Mouse (Mus musculus): Measurements from ENCODE around the gene Bri3bp. TPM values are rescaled to one million over a fixed set of nuclear protein-coding genes. Genes with fewer than 3 reads are reported as not detected.

Gene Bri3bp
- polyA plus RNA-seq, 1 experiment = 45.8 TPM

DNA sequence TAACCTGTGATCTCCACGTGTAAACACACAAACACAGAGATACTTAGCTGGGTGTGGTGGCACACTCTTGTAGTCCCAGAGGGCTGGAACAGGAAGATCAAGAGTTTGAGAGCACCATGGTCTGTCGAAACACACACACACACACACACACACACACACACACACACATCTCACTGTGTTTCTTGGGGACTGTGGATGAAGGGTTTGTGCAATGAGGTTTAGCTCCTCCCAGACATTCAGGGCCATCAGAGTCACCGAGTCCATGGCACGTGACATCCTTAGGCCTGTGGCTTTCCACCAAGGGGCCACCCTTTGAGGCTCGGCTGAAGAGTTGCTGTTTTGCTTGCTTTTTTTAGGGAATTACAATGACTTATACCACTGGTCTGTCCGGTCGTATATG, 41.1 kb downstream of the Bri3bp start:
- no peaks in the 10 kb centered on the region for H3K9me3 ChIP-seq (replicated peaks; ENCODE audit: control insufficient read depth, insufficient read depth, low read length, poor library complexity, severe bottlenecking)
- H3K4me1 ChIP-seq (ENCODE audit: control insufficient read depth, insufficient read depth, low read length) = no peaks in the 10 kb centered on the region
- no peaks in the 10 kb centered on the region for H3K27me3 ChIP-seq (ENCODE audit: control insufficient read depth, insufficient read depth, low read length, poor library complexity, severe bottlenecking)
- H3K4me3 ChIP-seq (ENCODE audit: low read depth, low read length) = no peak overlapping the region
- no peak overlapping the region for H3K9ac ChIP-seq (ENCODE audit: low read depth, poor library complexity, severe bottlenecking)
- TF ChIP-seq POLR2A (IDR thresholded peaks at IDR 0.05; ENCODE audit: insufficient read depth, low read length) = no peak
- no peak for TF ChIP-seq EP300 (IDR thresholded peaks at IDR 0.05; ENCODE audit: insufficient read depth, low read depth, low read length)
- no peak for TF ChIP-seq CTCF (IDR thresholded peaks at IDR 0.05; ENCODE audit: low read depth, low read length)
- no peak overlapping the region for H3K27ac ChIP-seq (ENCODE audit: insufficient read depth, low read length)
- H3K36me3 ChIP-seq (ENCODE audit: control insufficient read depth, insufficient read depth, low read length, poor library complexity, severe bottlenecking) = no peaks in the 10 kb centered on the region

DNA sequence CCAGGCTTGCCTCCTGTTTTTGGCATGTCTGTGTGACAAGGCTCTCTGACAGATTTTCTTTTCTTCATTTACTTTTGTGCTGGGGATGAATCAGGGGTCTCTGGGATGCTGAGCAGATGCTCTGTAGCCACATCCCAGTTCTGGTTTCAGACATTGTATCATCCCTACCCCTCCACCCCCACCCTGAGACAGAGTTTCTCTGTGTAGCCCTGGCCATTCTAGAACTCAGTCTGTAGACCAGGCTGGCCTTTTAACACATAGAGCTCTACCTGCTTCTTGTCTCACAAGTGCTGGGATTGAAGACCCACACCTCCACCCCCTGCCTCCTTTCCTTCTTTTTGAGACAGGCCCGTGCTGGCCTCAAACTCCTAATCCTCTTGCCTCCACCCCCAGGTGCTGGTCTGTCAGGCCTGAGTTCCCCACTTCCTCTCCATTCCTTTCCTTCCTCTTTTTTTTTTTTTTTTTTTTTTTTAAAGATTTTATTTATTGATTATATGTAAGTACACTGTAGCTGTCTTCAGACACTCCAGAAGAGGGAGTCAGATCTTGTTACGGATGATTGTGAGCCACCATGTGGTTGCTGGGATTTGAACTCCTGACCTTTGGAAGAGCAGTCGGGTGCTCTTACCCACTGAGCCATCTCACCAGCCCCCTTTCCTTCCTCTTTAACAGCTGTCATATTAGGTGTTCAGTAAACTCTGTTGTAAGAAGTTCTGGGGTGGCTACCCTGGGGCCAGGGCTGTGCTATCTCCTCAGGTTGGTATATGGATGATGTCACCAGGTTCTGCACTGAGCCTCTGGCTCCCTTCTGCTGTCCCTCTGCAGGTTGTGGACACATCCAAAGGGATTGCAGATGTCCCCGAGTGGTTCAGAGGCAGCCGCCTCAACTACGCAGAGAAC, 42.6 kb downstream of the Bri3bp start:
- H3K36me3 ChIP-seq (ENCODE audit: control insufficient read depth, insufficient read depth, low read length, poor library complexity, severe bottlenecking) = no peaks in the 10 kb centered on the region

GRCm38 (mm10) chr5:125485031-125485778, 43.8 kb downstream of the Bri3bp start:
- Histone ChIP-seq H3K27me3 (ENCODE audit: control insufficient read depth, insufficient read depth, low read length, poor library complexity, severe bottlenecking) (no peaks in the 10 kb centered on the region), H3K4me3 (ENCODE audit: low read depth, low read length) (no peak overlapping the region), H3K9ac (ENCODE audit: low read depth, poor library complexity, severe bottlenecking) (no peak overlapping the region), H3K36me3 (ENCODE audit: control insufficient read depth, insufficient read depth, low read length, poor library complexity, severe bottlenecking) (no peaks in the 10 kb centered on the region), H3K4me1 (ENCODE audit: control insufficient read depth, insufficient read depth, low read length) (no peaks in the 10 kb centered on the region), H3K9me3 (replicated peaks; ENCODE audit: control insufficient read depth, insufficient read depth, low read length, poor library complexity, severe bottlenecking) (no peaks in the 10 kb centered on the region), H3K27ac (ENCODE audit: insufficient read depth, low read length) (no peak overlapping the region)
- no peak for TF ChIP-seq CTCF (IDR thresholded peaks at IDR 0.05; ENCODE audit: low read depth, low read length)
- TF ChIP-seq POLR2A (IDR thresholded peaks at IDR 0.05; ENCODE audit: insufficient read depth, low read length) = no peak
- TF ChIP-seq EP300 (IDR thresholded peaks at IDR 0.05; ENCODE audit: insufficient read depth, low read depth, low read length) = no peak

More for the DNA sequence above, 42.6 kb downstream of the Bri3bp start:
- Histone ChIP-seq H3K4me3 (ENCODE audit: low read depth, low read length) (no peak overlapping the region), H3K9ac (ENCODE audit: low read depth, poor library complexity, severe bottlenecking) (no peak overlapping the region), H3K4me1 (ENCODE audit: control insufficient read depth, insufficient read depth, low read length) (no peaks in the 10 kb centered on the region), H3K27me3 (ENCODE audit: control insufficient read depth, insufficient read depth, low read length, poor library complexity, severe bottlenecking) (no peaks in the 10 kb centered on the region), H3K27ac (ENCODE audit: insufficient read depth, low read length) (no peak overlapping the region), H3K9me3 (replicated peaks; ENCODE audit: control insufficient read depth, insufficient read depth, low read length, poor library complexity, severe bottlenecking) (no peaks in the 10 kb centered on the region)
- TF ChIP-seq EP300 (IDR thresholded peaks at IDR 0.05; ENCODE audit: insufficient read depth, low read depth, low read length) (no peak), CTCF (IDR thresholded peaks at IDR 0.05; ENCODE audit: low read depth, low read length) (no peak), POLR2A (IDR thresholded peaks at IDR 0.05; ENCODE audit: insufficient read depth, low read length) (no peak)

- Histone ChIP-seq H3K9me3 (replicated peaks; ENCODE audit: control insufficient read depth, insufficient read depth, low read length, poor library complexity, severe bottlenecking) (no peaks in the 10 kb centered on the region), H3K36me3 (ENCODE audit: control insufficient read depth, insufficient read depth, low read length, poor library complexity, severe bottlenecking) (no peaks in the 10 kb centered on the region), H3K4me1 (ENCODE audit: control insufficient read depth, insufficient read depth, low read length) (no peaks in the 10 kb centered on the region), H3K9ac (ENCODE audit: low read depth, poor library complexity, severe bottlenecking) (no peak overlapping the region), H3K27me3 (ENCODE audit: control insufficient read depth, insufficient read depth, low read length, poor library complexity, severe bottlenecking) (no peaks in the 10 kb centered on the region), H3K27ac (ENCODE audit: insufficient read depth, low read length) (no peak overlapping the region), H3K4me3 (ENCODE audit: low read depth, low read length) (no peak overlapping the region)
- TF ChIP-seq CTCF (IDR thresholded peaks at IDR 0.05; ENCODE audit: low read depth, low read length) (no peak), POLR2A (IDR thresholded peaks at IDR 0.05; ENCODE audit: insufficient read depth, low read length) (no peak), EP300 (IDR thresholded peaks at IDR 0.05; ENCODE audit: insufficient read depth, low read depth, low read length) (no peak)
Observed at GRCm38 (mm10) chr5:125486088-125486487, 44.7 kb downstream of the Bri3bp start.

GRCm38 (mm10) chr5:125487375-125488115, 46.2 kb downstream of the Bri3bp start:
- Histone ChIP-seq H3K4me1 (ENCODE audit: control insufficient read depth, insufficient read depth, low read length) (no peaks in the 10 kb centered on the region), H3K27me3 (ENCODE audit: control insufficient read depth, insufficient read depth, low read length, poor library complexity, severe bottlenecking) (no peaks in the 10 kb centered on the region), H3K36me3 (ENCODE audit: control insufficient read depth, insufficient read depth, low read length, poor library complexity, severe bottlenecking) (no peaks in the 10 kb centered on the region), H3K4me3 (ENCODE audit: low read depth, low read length) (no peak overlapping the region), H3K27ac (ENCODE audit: insufficient read depth, low read length) (no peak overlapping the region), H3K9ac (ENCODE audit: low read depth, poor library complexity, severe bottlenecking) (no peak overlapping the region), H3K9me3 (replicated peaks; ENCODE audit: control insufficient read depth, insufficient read depth, low read length, poor library complexity, severe bottlenecking) (no peaks in the 10 kb centered on the region)
- TF ChIP-seq EP300 (IDR thresholded peaks at IDR 0.05; ENCODE audit: insufficient read depth, low read depth, low read length) = no peak
- no peak for TF ChIP-seq CTCF (IDR thresholded peaks at IDR 0.05; ENCODE audit: low read depth, low read length)
- no peak for TF ChIP-seq POLR2A (IDR thresholded peaks at IDR 0.05; ENCODE audit: insufficient read depth, low read length)
